Mouse (Mus musculus) cerebellum, adult 2 months (tissue): ENCODE results near the gene Fbln5. TPM values are rescaled to one million over a fixed set of nuclear protein-coding genes. Genes with fewer than 3 reads are reported as not detected.

Source experiments
- DNase-seq, 2 experiments: peaks; one replicate each; pipeline ENCODE4 v3.0.0; 2021
- H3K27ac ChIP-seq: fragments of 200-500 bp; 2 replicates; pipeline ENCODE4 v1.5.1; 2012; ENCODE audit warnings: low read length, control low read depth, inconsistent platforms; ENCODE audit not compliant: insufficient read depth
- H3K27me3 ChIP-seq: fragments of 200-500 bp; 2 replicates; pipeline ENCODE4 v1.6.1; 2012; ENCODE audit warnings: inconsistent platforms, mild to moderate bottlenecking, low read length, moderate library complexity; ENCODE audit not compliant: control insufficient read depth, insufficient read depth
- H3K4me1 ChIP-seq: fragments of 200-500 bp; 2 replicates; pipeline ENCODE4 v1.6.1; 2011; ENCODE audit warnings: low read length; ENCODE audit not compliant: control insufficient read depth, insufficient read depth
- H3K4me3 ChIP-seq: fragments of 200-500 bp; replicated peaks from 2 replicates; pipeline ENCODE3; 2011; ENCODE audit warnings: mild to moderate bottlenecking, low read depth, low read length, control low read depth; ENCODE audit not compliant: insufficient read depth
- CTCF ChIP-seq: fragments of 200-500 bp; IDR thresholded peaks from 2 replicates; pipeline ENCODE4 v1.5.1; 2011; ENCODE audit warnings: low read depth, mild to moderate bottlenecking, control low read depth, low read length, moderate library complexity, borderline replicate concordance; ENCODE audit not compliant: insufficient read depth
- POLR2A ChIP-seq: fragments of 200-500 bp; IDR thresholded peaks from 2 replicates; pipeline ENCODE4 v1.6.1; 2011; ENCODE audit warnings: low read length, control low read depth, borderline replicate concordance; ENCODE audit not compliant: insufficient read depth
- WGBS: fragments of 180-500 bp; shearing (Covaris S2); methylation state at CpG from one replicate; pipeline ENCODE4 v1.1.7; 2018; 5-methylcytosine and 5-hydroxymethylcytosine counted together
- polyA plus RNA-seq: library from polyadenylated mRNA; depleted of rRNA; stranded (reverse); fragments of >200 nt; gene quantifications from 2 replicates; pipeline ENCODE4 v1.2.3, GENCODE M21; 2012; rRNA removed

Fbln5 gene
- polyA plus RNA-seq = 8.2 and 8.9 TPM in 2 replicates

DNA sequence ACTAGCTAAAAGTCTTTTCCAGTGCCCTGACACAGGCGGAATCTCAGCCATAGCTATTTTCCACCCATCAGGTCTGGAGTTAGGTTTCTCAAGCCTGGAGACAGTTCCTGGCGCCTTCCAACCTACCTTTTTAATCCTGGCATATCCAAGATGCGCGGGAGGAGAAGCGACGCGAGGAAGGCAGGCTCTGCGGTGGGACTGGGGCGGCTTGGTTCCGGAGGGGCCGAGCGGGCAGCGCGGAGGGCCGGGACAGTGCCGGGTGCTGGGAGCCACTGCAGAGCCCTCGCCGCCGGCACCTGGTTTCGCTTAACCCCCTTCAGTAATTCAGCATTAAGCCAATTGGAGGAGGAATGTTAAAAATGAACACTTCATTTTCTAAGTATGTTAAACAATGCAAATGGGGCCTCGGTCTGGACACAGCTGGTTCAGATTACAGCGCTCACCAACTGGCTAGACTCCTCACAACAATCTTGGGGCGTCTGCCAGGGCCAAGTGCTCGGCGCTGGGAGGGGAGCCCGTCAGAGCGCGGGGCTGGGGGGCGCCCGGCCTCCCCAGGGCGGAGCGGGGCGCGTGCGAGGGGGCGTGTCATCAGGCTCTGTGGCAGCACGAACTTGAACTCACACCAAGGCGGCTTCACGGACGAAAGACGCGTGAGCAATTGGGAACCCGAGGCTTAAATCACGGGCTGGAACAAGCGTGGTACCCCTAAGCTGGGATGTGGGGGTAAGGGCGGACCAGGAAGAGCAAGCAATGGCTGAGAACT, at the start of gene Fbln5:
Gene Fbln5 (minus strand): TSS at position 448 of the 763 bp plus-strand sequence.
- 3% methylated on average over 46 of the region's 46 CpGs for WGBS
- Histone ChIP-seq H3K27ac (no peak within 1 kb of the TSS), H3K4me3 (peak within 1 kb of the TSS; percentile 50), H3K4me1 (peaks cover 16% of the 10 kb centered on the region), H3K27me3 (peaks cover 1% of the 10 kb centered on the region; the same call in 1 of the 2 replicates)
- DNase-seq = peak in 1 of 2 experiments; percentile 31
- TF ChIP-seq POLR2A (no peak), CTCF (no peak)

DNA sequence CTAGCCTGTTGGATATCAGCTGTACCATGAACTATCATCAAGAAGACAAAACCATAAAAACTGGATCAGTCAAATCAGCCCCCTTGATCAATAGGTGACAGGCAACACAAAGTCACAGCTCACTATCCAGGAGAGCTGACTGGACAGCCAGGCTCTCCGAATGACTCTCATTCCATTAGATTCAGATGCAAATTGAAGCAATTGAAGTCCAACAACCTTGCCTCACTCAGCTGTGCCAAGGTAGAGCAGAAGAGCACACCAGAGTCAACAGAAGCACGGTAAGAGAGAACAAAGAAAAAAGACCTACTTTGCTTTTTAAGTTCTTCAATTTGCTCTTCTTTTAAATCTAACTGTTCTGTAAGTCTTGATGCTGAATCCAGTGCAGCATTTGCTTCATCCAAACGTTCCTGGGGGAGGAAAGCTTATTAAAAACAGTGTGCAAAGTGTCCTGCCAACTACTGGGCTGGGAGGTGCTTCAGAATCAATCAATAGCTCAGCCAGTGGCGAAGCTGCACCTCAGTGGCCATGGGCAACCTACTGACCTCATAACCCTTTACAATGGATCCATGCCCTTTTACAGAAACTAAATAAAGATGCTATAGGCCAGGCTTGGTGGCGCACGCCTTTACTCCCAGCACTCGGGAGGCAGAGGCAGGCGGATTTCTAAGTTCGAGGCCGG, 43.6 kb upstream of the Fbln5 start:
- H3K27ac ChIP-seq = no peak overlapping the region
- H3K27me3 ChIP-seq = no peaks in the 10 kb centered on the region
- TF ChIP-seq CTCF (no peak), POLR2A (no peak)
- peaks cover 1% of the 10 kb centered on the region; the same call in 1 of the 2 replicates for H3K4me1 ChIP-seq
- no peak overlapping the region for H3K4me3 ChIP-seq
- DNase-seq = no peak
- WGBS = 84% methylated on average over 10 of the region's 10 CpGs

- no peak overlapping the region for H3K27ac ChIP-seq
- DNase-seq = no peak
- peaks cover 2% of the 10 kb centered on the region; the same call in 1 of the 2 replicates for H3K4me1 ChIP-seq
- TF ChIP-seq POLR2A (no peak), CTCF (no peak)
- H3K27me3 ChIP-seq = no peaks in the 10 kb centered on the region
- no peak overlapping the region for H3K4me3 ChIP-seq
- 94% methylated on average over 1 of the region's 1 CpGs for WGBS
These were observed 41.4 kb upstream of the Fbln5 start for GRCm38 (mm10) chr12:101860256-101860655.

- DNase-seq = no peak
- Histone ChIP-seq H3K4me3 (no peak overlapping the region), H3K27me3 (no peaks in the 10 kb centered on the region), H3K4me1 (peaks cover 5% of the 10 kb centered on the region; the same call in 1 of the 2 replicates), H3K27ac (no peak overlapping the region)
- 94% methylated on average over 5 of the region's 5 CpGs for WGBS
- TF ChIP-seq POLR2A (no peak), CTCF (no peak)
These were observed 39.2 kb upstream of the Fbln5 start for GRCm38 (mm10) chr12:101858011-101858410.

- 82% methylated on average over 11 of the region's 11 CpGs for WGBS
- Histone ChIP-seq H3K27ac (no peak overlapping the region), H3K4me1 (peaks cover 5% of the 10 kb centered on the region; the same call in 1 of the 2 replicates), H3K4me3 (no peak overlapping the region), H3K27me3 (no peaks in the 10 kb centered on the region)
- TF ChIP-seq CTCF = no peak
- no peak for TF ChIP-seq POLR2A
- no peak for DNase-seq
These were observed 35.5 kb upstream of the Fbln5 start for GRCm38 (mm10) chr12:101854336-101854735.

GRCm38 (mm10) chr12:101851846-101852564, 33.1 kb upstream of the Fbln5 start:
- peaks cover 2% of the 10 kb centered on the region; the same call in 1 of the 2 replicates for H3K4me1 ChIP-seq
- WGBS = 97% methylated on average over 7 of the region's 7 CpGs
- no peak for DNase-seq
- no peak overlapping the region for H3K4me3 ChIP-seq
- TF ChIP-seq CTCF (no peak), POLR2A (no peak)
- H3K27ac ChIP-seq = no peak overlapping the region
- H3K27me3 ChIP-seq = no peaks in the 10 kb centered on the region

GRCm38 (mm10) chr12:101851314-101851713, 32.5 kb upstream of the Fbln5 start:
- peaks cover 2% of the 10 kb centered on the region; the same call in 1 of the 2 replicates for H3K4me1 ChIP-seq
- TF ChIP-seq CTCF = no peak
- no peak for TF ChIP-seq POLR2A
- WGBS = 89% methylated on average over 9 of the region's 9 CpGs

More at GRCm38 (mm10) chr12:101851314-101851713, 32.5 kb upstream of the Fbln5 start:
- H3K27me3 ChIP-seq = no peaks in the 10 kb centered on the region
- DNase-seq = no peak
- H3K27ac ChIP-seq = no peak overlapping the region
- H3K4me3 ChIP-seq = no peak overlapping the region
